Mouse (Mus musculus) liver, adult 2 months (tissue): ENCODE measurements around the gene Ocln.

Experiments used
- CTCF ChIP-seq: fragments of 200-500 bp; IDR thresholded peaks from 2 replicates; pipeline ENCODE4 v1.5.1; 2011; ENCODE audit warnings: low read depth, low read length, control low read depth
- POLR2A ChIP-seq: fragments of 200-500 bp; IDR thresholded peaks from 2 replicates; pipeline ENCODE4 v1.6.1; 2011; ENCODE audit warnings: low read length, control low read depth; ENCODE audit not compliant: insufficient read depth; ENCODE audit errors: extremely low read depth

GRCm38 (mm10) chr13:100594041-100594792 is 41.7 kb upstream of the Ocln start:
- TF ChIP-seq CTCF: no peak
- no peak for TF ChIP-seq POLR2A
